Mouse (Mus musculus) midbrain, embryonic 13.5 days (tissue): ENCODE measurements around the gene Pde6d. TPM values are rescaled to one million over a fixed set of nuclear protein-coding genes. Genes with fewer than 3 reads are reported as not detected.

Source experiments
- ATAC-seq: fragments of 200-750 bp; cut with Nextera tagmentation; 2 replicates; pipeline ENCODE4 v1.8.0; 2017; ENCODE audit warnings: mild to moderate bottlenecking, moderate TSS enrichment, moderate library complexity
- H3K27ac ChIP-seq: fragments of 300-500 bp; sonication (generic); 2 replicates; pipeline ENCODE4 v1.5.1; 2015; ENCODE audit warnings: inconsistent platforms, mild to moderate bottlenecking, moderate library complexity
- H3K27me3 ChIP-seq: fragments of 300-500 bp; sonication (generic); 2 replicates; pipeline ENCODE4 v1.6.1; 2015; ENCODE audit warnings: mild to moderate bottlenecking, inconsistent platforms
- H3K36me3 ChIP-seq: fragments of 300-500 bp; sonication (generic); 2 replicates; pipeline ENCODE4 v1.6.1; 2015; ENCODE audit warnings: mild to moderate bottlenecking, inconsistent platforms
- H3K4me1 ChIP-seq: fragments of 300-500 bp; sonication (generic); replicated peaks from 2 replicates; pipeline ENCODE4 v1.6.1; 2015; ENCODE audit warnings: inconsistent platforms
- H3K4me2 ChIP-seq: fragments of 300-500 bp; sonication (generic); replicated peaks from 2 replicates; pipeline ENCODE4 v1.6.1; 2015; ENCODE audit warnings: moderate library complexity, mild to moderate bottlenecking, inconsistent platforms
- H3K4me3 ChIP-seq: fragments of 300-500 bp; sonication (generic); replicated peaks from 2 replicates; pipeline ENCODE4 v1.5.1; 2015; ENCODE audit warnings: mild to moderate bottlenecking, inconsistent platforms
- H3K9ac ChIP-seq: fragments of 300-500 bp; sonication (generic); replicated peaks from 2 replicates; pipeline ENCODE4 v1.6.1; 2015; ENCODE audit warnings: mild to moderate bottlenecking, inconsistent platforms
- H3K9me3 ChIP-seq: fragments of 300-500 bp; sonication (generic); 2 replicates; pipeline ENCODE4 v1.6.1; 2016; ENCODE audit warnings: mild to moderate bottlenecking, inconsistent platforms
- WGBS: fragments of 180-500 bp; shearing (Covaris S2); methylation state at CpG from one replicate; pipeline ENCODE4 v1.1.7; 2015; 5-methylcytosine and 5-hydroxymethylcytosine counted together
- polyA plus RNA-seq: library from polyadenylated mRNA; unstranded; fragments of >200 nt; fragmentation: Nextera tagmentation; extraction: Ambion mirVana; gene quantifications from 2 replicates; pipeline ENCODE4 v1.2.1, GENCODE M21; 2015

Gene Pde6d
- polyA plus RNA-seq, 1 experiment from 2014 or later, result 90.2 TPM

GRCm38 (mm10) chr1:86504697-86505421 lies 77.6 kb downstream of the Pde6d start:
- Histone ChIP-seq H3K4me2 (peak overlapping the region; percentile 67), H3K9me3 (no peaks in the 10 kb centered on the region), H3K9ac (peak overlapping the region; percentile 74), H3K36me3 (no peaks in the 10 kb centered on the region), H3K4me1 (peaks cover 56% of the 10 kb centered on the region), H3K27me3 (no peaks in the 10 kb centered on the region), H3K4me3 (peak overlapping the region; percentile 43), H3K27ac (peak overlapping the region; percentile 95)
- ATAC-seq, result no peak
- WGBS, result 19% methylated on average over 19 of the region's 19 CpGs

- Histone ChIP-seq H3K9me3 (no peaks in the 10 kb centered on the region), H3K36me3 (no peaks in the 10 kb centered on the region), H3K4me3 (peak overlapping the region; percentile 43), H3K9ac (peak overlapping the region; percentile 74), H3K4me2 (peak overlapping the region; percentile 67), H3K27me3 (no peaks in the 10 kb centered on the region), H3K27ac (peak overlapping the region; percentile 95), H3K4me1 (peaks cover 50% of the 10 kb centered on the region)
- WGBS, result under 1% methylated on average over 64 of the region's 64 CpGs
- ATAC-seq, result peak; percentile 92
Measured at GRCm38 (mm10) chr1:86503906-86504696, 78.3 kb downstream of the Pde6d start.

- ATAC-seq, result peak; percentile 0; the same call in 1 of the 2 replicates
- Histone ChIP-seq H3K27ac (peak overlapping the region; percentile 95), H3K4me1 (peaks cover 58% of the 10 kb centered on the region), H3K36me3 (no peaks in the 10 kb centered on the region), H3K9me3 (no peaks in the 10 kb centered on the region), H3K9ac (peak overlapping the region; percentile 74), H3K4me3 (peak overlapping the region; percentile 43), H3K4me2 (peak overlapping the region; percentile 67), H3K27me3 (no peaks in the 10 kb centered on the region)
- 7% methylated on average over 16 of the region's 16 CpGs for WGBS
Measured at GRCm38 (mm10) chr1:86503165-86503747, 79.2 kb downstream of the Pde6d start.

- H3K4me1 ChIP-seq, result peaks cover 65% of the 10 kb centered on the region
- H3K9ac ChIP-seq, result peak overlapping the region; percentile 23; the same call in 1 of the 2 replicates
- WGBS, result 11% methylated on average over 16 of the region's 17 CpGs
Measured at GRCm38 (mm10) chr1:86502221-86503048, 80.0 kb downstream of the Pde6d start.

GRCm38 (mm10) chr1:86501559-86501958 lies 80.9 kb downstream of the Pde6d start:
- peaks cover 63% of the 10 kb centered on the region for H3K4me1 ChIP-seq
- no peak for ATAC-seq
- no peak overlapping the region for H3K4me3 ChIP-seq
- no peaks in the 10 kb centered on the region for H3K9me3 ChIP-seq
- H3K9ac ChIP-seq, result no peak overlapping the region
- peak overlapping the region; percentile 67; the same call in 1 of the 2 replicates for H3K4me2 ChIP-seq
- peak overlapping the region; percentile 80 for H3K27ac ChIP-seq
- WGBS, result 0% methylated on average over 4 of the region's 4 CpGs
- no peaks in the 10 kb centered on the region for H3K36me3 ChIP-seq
- no peaks in the 10 kb centered on the region for H3K27me3 ChIP-seq

More at GRCm38 (mm10) chr1:86502221-86503048, 80.0 kb downstream of the Pde6d start:
- H3K27ac ChIP-seq, result peak overlapping the region; percentile 80
- ATAC-seq, result no peak
- H3K4me2 ChIP-seq, result peak overlapping the region; percentile 67
- H3K4me3 ChIP-seq, result no peak overlapping the region
- no peaks in the 10 kb centered on the region for H3K27me3 ChIP-seq
- H3K9me3 ChIP-seq, result no peaks in the 10 kb centered on the region
- no peaks in the 10 kb centered on the region for H3K36me3 ChIP-seq

GRCm38 (mm10) chr1:86501114-86501532 lies 81.3 kb downstream of the Pde6d start:
- Histone ChIP-seq H3K9ac (0 out of 2 replicates have a peak overlapping the region, but pooled peaks have one; percentile 25), H3K27ac (peak overlapping the region; percentile 80; the same call in 1 of the 2 replicates), H3K4me3 (no peak overlapping the region), H3K4me1 (peaks cover 59% of the 10 kb centered on the region), H3K9me3 (no peaks in the 10 kb centered on the region), H3K36me3 (no peaks in the 10 kb centered on the region), H3K4me2 (no peak overlapping the region), H3K27me3 (no peaks in the 10 kb centered on the region)
- 32% methylated on average over 6 of the region's 6 CpGs for WGBS
- no peak for ATAC-seq

GRCm38 (mm10) chr1:86500681-86501080 lies 81.7 kb downstream of the Pde6d start:
- no peak overlapping the region for H3K27ac ChIP-seq
- H3K27me3 ChIP-seq, result no peaks in the 10 kb centered on the region
- ATAC-seq, result no peak
- no peak overlapping the region for H3K9ac ChIP-seq
- no peaks in the 10 kb centered on the region for H3K36me3 ChIP-seq
- WGBS, result 83% methylated on average over 4 of the region's 4 CpGs
- no peak overlapping the region for H3K4me3 ChIP-seq
- H3K4me2 ChIP-seq, result no peak overlapping the region
- peaks cover 56% of the 10 kb centered on the region for H3K4me1 ChIP-seq
- no peaks in the 10 kb centered on the region for H3K9me3 ChIP-seq

GRCm38 (mm10) chr1:86499903-86500302 lies 82.5 kb downstream of the Pde6d start:
- Histone ChIP-seq H3K4me3 (no peak overlapping the region), H3K36me3 (no peaks in the 10 kb centered on the region), H3K9me3 (no peaks in the 10 kb centered on the region), H3K4me2 (no peak overlapping the region), H3K27ac (no peak overlapping the region), H3K4me1 (peaks cover 48% of the 10 kb centered on the region), H3K27me3 (no peaks in the 10 kb centered on the region), H3K9ac (no peak overlapping the region)
- ATAC-seq, result no peak
- WGBS, result 47% methylated on average over 3 of the region's 3 CpGs

- no peak for ATAC-seq
- WGBS, result 36% methylated on average over 1 of the region's 1 CpGs
- Histone ChIP-seq H3K4me3 (no peak overlapping the region), H3K4me1 (peaks cover 40% of the 10 kb centered on the region), H3K9me3 (no peaks in the 10 kb centered on the region), H3K27ac (peak overlapping the region; percentile 71), H3K4me2 (no peak overlapping the region), H3K27me3 (no peaks in the 10 kb centered on the region), H3K36me3 (no peaks in the 10 kb centered on the region), H3K9ac (no peak overlapping the region)
Measured at GRCm38 (mm10) chr1:86498611-86499010, 83.8 kb downstream of the Pde6d start.

- no peaks in the 10 kb centered on the region for H3K27me3 ChIP-seq
- H3K9me3 ChIP-seq, result no peaks in the 10 kb centered on the region
- no peak overlapping the region for H3K4me2 ChIP-seq
- ATAC-seq, result no peak
- peaks cover 34% of the 10 kb centered on the region for H3K4me1 ChIP-seq
- WGBS, result 58% methylated on average over 3 of the region's 3 CpGs
- no peak overlapping the region for H3K27ac ChIP-seq
- H3K36me3 ChIP-seq, result no peaks in the 10 kb centered on the region
- no peak overlapping the region for H3K9ac ChIP-seq
- no peak overlapping the region for H3K4me3 ChIP-seq
Measured at GRCm38 (mm10) chr1:86497986-86498385, 84.4 kb downstream of the Pde6d start.

- Histone ChIP-seq H3K27me3 (no peaks in the 10 kb centered on the region), H3K4me1 (peaks cover 29% of the 10 kb centered on the region), H3K27ac (no peak overlapping the region), H3K9ac (no peak overlapping the region), H3K36me3 (no peaks in the 10 kb centered on the region), H3K4me2 (no peak overlapping the region), H3K9me3 (no peaks in the 10 kb centered on the region), H3K4me3 (no peak overlapping the region)
- ATAC-seq, result no peak
- WGBS, result 86% methylated on average over 5 of the region's 5 CpGs
Measured at GRCm38 (mm10) chr1:86497361-86497760, 85.1 kb downstream of the Pde6d start.
